Mouse (Mus musculus): ENCODE results near the gene Mesp1.
"Not testable (repeated sequence)": the region's sequence is repeated elsewhere in the genome, so short reads cannot be mapped to it uniquely, and the experiment has no call there.

The Mesp1 gene

DNA sequence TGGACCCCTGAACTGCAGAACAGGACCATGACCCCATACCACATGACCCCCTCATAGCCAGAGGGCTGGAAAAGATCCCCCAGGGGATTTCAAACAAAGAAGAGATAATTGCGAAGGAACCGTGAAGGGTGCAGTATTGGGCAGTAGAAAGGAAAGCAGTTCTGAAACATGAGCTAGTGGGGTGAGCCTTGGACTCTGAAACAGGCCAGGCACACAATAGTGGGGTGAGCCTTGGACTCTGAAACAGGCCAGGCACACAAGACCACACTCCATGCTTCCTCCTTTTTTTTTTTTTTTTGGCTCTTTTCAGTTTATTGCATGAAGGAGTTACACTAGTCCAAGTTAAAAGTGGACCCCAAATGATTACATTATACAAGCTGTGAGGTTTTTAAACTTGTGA is 3.8 kb downstream of the Mesp1 start:
- not testable (repeated sequence) for DNase-seq (ENCODE audit: low spot score in 2 of 2)

DNA sequence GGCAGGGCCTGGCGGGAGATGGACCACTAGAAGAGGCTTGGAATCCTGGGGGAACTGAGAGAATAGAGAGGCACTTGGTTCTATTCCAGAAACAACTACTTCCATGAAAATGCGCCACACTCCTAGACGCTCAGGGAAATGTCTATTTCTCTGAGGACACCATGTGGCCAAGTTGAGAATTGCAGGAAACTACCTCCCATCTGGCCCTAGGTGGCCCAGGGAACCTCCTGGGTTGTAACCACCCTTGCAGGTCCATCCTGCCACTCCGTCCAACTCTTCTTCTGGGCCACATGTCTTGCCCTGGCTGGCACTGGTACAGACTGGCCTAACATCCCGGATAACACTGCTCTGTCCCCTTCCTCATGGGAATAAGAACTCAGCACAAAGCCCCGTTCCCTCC is 7.3 kb downstream of the Mesp1 start:
- DNase-seq (ENCODE audit: low spot score in 2 of 2), result peak in 1 of 2 experiments; percentile 81

DNA sequence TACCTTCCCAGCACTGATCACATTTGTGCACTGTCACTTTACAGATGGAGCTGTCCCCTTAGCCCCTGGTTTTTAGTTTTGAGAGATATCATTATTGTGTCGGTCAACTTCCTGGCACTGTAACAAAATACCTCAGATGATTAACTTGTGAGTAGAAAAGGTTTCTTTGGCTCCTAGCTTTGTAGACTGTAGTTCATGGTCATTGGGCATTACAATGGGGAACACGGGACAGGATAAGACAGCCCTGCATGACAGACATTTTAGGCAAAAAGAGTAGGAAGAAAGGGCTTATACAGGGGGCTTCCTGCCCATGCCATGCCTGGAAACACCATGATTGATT is 11.1 kb downstream of the Mesp1 start:
- DNase-seq (ENCODE audit: low spot score in 2 of 2), result no peak

DNA sequence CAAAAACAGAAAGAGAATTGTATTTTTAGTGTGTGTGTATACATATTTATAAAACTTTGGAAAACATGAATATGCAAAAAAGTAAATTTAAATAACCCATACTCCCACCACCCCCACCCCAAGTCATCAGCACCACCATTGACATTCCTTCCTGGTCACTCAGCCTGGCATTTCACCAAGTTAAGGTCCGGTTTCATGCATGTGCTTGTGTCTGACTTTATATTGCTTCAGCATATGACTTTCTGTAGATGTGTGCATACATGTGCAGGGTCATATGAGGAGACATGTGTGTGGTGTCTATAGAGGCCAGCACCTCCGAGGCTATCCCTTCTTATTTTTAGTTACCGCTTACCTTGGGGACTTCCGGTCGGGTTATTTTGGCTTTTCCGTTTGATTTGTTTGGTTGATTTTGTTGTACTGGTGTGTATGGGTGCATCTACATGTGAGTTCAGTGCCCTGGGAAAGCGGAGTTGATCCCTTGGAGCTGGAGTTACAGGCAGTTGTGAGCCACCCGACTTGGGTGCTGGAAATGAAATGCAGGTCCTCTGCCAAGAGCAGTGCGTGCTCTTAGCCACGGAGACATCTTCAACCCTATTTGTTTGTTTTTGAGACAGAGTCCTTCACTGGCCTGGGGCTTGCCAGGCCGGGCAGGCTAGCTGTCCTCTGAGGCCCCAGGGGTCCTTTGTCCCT is 11.6 kb downstream of the Mesp1 start:
- DNase-seq (ENCODE audit: low spot score in 2 of 2), result no peak

DNA sequence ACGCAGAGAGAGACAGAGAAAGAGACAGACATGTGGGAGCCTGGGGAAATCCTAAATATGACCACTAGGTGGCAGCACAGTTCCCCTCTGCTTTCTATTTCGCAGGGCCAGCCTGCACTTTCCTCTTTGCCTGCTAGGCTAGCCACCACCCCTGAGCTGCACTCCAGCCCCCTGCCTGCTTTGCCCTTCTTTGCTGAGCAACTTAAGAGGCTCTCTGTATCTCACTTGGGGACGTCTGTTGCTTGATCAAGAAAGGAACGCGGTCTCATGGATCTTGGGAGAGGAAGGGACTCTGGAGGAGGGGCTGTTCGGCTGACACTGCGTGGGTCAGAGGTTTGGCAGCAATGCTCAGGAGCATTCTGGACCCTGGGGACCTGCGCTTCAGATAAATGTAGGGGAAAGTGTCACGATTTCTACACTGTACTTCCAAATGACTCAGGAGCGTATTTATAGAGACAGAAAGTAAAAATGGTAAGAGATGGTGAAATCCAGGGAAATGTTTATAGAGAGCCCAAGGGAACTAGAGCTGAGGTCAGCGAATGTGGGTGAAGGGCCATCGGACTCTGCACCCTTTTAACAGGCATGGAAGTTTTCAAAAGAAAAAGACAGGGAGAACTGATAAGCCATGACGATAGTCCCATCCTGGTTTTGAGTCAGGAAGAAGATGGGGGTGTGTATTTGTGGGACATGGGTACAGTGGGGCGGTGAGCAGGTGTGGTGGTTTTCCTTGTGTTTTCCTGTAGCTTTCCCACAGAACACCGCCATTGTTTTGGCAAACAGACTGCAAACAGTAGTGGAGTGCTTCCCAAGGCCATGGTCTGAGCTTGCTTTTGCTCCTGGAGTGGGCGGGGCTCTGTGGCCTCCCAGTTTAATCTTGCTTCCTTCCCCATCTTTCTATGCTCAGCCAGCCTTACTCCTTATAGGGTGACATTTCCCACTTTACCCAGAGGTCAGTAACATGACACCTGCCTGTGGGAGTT is 12.7 kb downstream of the Mesp1 start:
- peak; percentile 58 to 76 for DNase-seq (ENCODE audit: low spot score in 2 of 2)

DNA sequence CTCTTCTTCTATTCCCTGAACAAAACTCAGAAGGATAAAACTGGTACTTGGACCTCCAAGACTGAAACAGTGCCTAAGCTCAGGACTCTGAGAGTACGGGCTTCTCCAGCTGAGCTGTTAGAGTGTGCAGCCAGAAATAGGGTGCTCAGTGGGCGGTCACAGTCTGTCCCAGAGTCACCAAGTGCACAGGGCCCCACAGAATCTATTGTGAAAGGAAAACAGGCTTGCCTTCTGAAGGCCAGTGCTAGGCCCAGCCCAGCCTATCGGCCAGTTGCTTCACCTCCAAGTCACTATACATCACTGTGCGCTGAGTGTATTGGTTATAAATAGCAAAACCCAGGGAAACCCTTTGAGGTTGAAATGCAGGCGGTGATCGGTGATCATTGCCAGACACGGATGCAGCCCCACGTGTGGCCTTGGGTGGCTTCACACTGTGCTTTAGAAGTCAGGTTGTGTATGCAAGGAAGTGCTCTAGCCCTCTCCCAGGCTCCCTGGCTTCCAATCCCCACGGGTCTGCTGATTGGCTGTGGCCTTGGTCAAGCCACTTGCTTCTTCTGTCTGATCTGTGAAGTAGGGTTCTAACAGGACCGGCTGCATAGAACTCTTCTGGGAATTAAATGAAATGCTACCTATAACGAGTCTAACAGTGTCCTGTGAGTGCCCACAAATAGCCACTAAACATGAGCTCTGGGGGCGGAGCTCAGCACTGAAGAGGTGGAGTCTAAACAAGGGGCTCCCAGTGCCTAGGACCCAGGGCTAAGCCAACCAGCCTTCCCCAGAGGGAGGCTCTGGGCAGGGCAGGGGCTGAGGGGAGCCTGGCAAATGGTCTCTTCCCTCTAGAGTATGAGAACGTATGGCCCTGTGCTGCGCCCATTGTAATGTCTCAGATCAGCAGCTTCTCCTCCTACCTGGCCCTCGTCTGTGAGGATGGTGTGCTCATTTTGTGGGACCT is 21.8 kb downstream of the Mesp1 start:
- DNase-seq (ENCODE audit: low spot score in 2 of 2), result no peak

DNA sequence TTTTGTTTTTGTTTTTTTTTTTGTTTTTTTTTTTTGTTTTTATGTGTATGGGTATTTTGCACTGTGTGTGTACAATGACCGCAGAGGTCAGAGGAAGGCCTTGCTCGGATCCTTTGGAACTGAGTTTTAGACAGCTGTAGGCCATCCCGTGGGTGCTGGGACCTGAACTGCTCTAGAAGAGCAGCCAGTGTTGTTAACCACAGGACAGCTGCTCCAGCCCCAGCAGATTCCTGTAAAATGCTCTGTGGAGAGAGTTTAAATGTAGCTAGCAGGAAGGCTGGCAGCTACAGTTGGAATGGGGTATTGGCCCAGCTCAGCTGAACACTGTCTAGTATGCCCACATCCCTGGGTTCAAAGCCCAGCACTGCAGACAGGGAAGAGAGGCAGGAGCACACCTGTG is 23.9 kb downstream of the Mesp1 start:
- DNase-seq (ENCODE audit: low spot score in 2 of 2), result no peak

DNA sequence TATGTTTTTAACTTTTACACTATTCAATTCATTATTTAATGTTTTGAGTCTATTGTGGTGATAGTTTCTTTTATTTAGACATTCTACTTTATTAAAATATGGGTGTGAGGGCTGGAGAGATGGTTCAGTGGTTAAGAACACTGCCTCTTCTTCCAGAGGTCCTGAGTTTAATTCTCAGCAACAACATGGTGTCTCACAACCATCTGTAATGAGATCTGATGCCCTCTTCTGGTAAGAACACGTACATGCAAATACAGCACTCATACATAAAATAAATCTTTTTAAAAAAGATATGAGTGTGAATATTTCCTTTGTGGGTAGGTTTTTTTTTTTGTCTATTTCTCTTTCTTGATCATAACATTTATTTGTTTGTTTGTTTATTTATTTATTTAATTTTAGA is 27.6 kb downstream of the Mesp1 start:
- no peak for DNase-seq (ENCODE audit: low spot score in 2 of 2)

DNA sequence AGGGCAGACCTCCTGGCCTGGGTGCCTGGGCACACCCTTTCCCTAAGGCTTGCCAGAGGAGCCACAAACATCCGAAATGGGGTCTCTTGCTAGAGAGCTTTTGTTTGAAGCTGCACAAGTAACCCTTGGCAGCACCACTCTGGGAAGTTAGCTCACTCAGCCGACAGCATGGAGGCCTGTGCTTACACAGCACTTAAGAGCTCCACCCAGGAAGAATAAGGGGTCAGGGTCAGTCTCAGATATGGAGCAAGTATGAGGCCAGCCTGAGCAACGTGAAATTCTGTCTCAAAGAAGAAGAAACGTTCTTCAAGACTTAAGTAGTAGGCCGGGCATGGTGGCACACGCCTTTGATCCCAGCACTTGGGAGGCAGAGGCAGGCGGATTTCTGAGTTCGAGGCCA is 31.5 kb downstream of the Mesp1 start:
- no peak for DNase-seq (ENCODE audit: low spot score in 2 of 2)

DNA sequence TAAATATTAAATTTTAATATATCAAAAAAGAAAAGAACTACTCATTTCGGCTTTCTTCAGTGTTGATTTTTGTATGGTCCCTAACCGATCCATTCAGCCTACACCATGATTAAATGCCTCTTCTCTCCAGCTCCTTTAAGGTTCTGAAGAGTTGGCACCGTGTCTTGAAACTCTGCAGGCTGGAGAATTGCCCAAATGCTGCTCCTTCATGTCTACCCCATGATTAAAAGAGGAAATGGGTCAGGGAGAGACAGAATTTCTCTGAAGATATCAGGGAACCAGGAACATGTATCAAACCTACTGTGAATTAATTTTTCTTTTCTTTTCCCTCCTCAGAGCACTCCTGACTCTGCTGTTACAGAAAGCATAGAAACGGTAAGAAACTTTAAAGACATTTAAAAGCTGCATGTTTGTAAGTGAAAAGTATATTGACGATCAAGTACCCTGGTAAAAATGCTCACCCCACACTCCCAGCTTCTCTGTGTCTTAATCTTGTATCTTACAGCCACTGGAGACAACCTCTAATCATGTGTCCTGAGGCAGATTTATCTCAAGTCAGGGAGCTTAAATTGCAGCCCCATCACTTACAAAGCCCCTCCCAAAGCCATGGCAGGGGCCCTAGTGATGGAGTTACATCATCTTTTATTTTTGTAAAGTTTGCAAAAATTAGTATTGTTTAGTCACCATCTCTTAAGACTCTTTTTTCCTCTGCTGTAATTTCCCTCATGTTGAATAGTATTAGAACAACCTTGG is 32.3 kb downstream of the Mesp1 start:
- DNase-seq (ENCODE audit: low spot score in 2 of 2), result no peak

DNA sequence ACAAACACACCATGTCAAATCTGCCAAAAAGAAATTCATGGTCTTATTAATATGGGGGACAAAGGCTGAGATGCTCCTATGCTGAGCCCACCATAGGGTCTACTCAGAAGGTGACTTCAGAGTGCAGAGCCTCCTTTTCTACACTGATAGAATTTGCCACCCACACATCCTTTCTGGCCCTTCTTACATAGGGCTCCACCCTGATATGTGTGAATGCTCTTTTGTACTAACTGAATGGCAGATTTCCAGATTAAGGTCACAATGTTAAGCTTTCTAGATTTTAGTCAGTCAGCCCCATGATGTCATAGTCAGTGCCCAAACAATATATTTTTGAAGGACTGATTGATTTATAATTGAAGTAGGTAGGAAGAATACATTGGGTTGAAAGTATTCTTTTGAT is 33.8 kb downstream of the Mesp1 start:
- no peak for DNase-seq (ENCODE audit: low spot score in 2 of 2)

DNA sequence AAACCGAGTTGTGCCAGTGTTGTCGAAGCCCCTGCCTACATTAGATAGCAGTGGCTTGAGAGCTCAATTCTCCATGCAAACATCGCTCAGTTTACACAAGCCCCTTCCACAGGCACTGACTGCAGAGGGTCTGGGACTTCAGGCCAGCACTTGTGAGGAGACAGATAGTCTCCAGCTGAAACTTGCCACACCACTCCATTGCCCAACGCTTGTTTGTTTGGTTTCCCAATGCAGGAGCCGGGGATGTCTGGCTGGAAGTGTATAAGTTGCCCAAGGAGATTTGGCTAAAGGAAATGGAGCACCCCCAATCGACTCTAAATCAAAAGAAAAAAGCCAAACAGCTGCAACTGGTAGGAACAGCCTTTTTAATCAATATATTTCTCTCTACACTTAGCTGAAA is 35.4 kb downstream of the Mesp1 start:
- no peak for DNase-seq (ENCODE audit: low spot score in 2 of 2)

DNA sequence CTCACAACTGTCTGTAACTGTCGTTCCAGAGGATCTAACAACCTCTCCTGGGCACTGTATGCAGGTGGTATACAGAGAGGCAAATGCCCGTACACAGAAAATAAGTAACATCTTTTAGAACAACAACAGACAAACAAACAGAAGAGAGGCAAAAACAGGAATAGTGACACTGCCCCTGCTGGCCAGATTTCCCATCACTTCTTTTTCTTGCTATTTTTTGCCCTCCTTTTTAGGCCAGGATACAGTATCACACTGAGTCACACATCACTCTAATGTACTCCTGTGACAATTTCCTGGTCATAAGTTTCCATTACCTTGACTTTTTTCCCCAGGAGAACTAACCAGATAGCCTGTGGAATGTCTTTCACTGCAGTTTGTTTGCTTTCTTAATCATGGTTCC is 37.3 kb downstream of the Mesp1 start:
- no peak for DNase-seq (ENCODE audit: low spot score in 2 of 2)

DNA sequence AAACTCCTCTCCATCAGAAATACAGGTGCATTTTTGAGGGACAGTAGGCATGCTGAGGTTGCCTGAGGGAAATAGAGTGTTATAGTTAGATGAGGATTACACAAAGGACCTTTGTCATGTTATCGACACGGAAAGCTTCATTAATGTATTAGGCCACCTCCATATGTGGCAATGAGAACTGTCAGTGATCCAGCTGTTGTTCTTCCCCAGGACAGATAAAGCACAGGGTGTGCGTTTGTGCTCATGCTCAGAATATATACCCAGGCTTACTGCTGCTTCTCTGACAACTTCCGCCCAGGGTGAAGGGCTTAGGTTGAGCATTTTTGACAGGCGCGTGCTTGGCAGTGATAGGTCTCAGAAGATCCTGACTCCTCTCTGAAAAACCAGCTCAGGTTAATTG is 44.1 kb downstream of the Mesp1 start:
- no peak for DNase-seq (ENCODE audit: low spot score in 2 of 2)

DNA sequence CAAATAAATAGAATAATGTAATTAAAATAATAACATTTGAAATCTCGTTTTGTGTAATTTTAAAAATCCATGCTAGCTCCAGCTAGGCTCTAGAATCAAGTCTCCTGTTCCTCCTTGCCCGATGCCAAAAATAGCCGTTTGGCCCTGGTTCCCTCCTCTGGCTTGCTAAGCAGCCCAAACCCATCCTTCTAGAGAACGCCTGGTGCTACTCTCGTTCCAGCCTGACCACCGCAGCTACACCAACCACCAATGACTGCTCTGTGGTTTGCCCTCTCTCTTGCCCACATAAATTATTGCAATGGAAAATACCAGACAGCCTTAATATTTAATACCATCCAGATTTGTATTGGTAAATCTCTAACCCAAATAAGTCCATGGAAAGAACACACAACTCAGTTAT is 45.9 kb downstream of the Mesp1 start:
- no peak for DNase-seq (ENCODE audit: low spot score in 2 of 2)

DNA sequence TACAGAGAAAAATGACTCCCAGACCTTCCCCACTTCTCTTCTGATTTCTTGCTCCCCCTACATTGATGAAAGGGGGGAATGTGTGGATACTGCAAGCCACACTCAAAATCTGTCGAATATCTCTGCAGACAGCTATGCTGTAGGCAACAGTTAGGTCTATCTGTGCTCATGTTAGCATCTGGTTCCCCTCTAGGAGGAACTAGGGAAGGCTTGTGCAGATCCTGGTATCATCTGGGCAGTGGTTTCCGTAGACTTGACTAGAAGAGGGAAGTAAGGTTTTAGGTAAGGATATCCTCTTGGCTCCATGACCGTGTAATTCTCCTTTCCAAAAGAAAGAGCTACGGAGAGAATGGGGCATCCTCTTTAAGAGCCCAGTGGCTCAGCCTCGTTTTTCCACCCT is 49.0 kb downstream of the Mesp1 start:
- no peak for DNase-seq (ENCODE audit: low spot score in 2 of 2)

DNA sequence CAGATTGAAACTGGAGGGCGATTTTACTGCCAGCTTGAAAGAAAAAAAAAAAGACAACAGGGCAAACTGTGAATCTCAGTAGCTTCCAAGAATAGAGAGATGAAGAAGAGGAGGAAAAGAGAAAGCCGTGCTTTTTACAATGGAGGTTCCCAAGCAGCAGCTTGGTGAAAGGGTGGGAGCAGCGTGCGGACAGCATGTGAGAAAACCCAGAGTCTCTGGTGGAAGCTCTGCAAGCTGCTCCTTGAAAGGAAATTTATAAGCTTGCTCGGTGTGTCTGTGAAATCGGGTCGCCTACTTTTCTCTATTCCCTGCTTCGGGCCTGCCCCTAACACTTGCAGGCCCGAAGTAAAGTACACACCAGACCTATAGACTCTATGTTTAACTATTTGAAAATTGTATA is 49.5 kb downstream of the Mesp1 start:
- DNase-seq (ENCODE audit: low spot score in 2 of 2), result no peak

DNA sequence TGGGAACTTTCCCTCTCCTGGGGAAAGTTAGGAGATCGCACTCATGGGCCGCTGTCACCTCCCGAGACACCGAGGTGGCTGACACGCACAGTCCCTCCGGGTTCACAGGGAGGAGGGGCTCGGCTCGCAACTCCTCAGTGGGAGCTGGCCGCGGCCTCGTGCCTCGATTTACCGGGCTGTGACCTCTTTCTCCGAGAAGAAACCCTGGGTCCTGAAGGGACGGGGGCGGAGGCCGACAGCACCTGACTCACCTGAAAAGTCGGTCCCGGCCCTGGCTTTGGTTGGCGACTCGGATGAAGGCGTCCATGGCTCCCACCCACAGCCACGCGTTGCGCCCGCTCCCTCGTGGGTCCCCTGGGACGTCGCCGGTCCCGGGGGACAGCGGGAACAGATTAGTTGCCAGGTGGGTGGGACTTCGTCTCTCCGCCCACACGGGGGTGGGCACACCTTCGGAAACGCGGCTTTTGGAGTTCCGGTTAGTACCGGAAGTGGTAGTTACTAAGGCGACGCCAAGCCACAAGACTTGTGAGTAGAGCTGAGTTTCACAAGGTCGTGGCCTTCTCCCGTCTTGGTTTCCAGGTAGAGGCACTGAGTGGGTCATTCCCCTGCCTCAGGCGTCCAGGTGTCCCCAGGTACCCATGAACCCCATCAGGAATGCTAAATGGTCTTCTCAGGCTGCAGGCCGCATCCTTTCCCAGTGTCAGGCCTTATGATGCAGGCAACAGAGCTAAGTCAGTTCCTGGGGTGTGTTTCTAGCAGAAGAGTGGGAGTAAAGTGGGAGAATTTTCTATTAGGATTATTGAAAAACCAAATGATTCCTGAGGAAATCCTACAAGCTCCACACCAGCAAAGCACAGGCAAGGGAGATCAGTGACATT is 50.7 kb downstream of the Mesp1 start, which contains the start of the genes Pex11a and Wdr93:
Gene Pex11a, minus strand, starts transcription at position 473 of the 878 bp plus-strand sequence.
Gene Wdr93, plus strand, starts transcription at position 505 of the 878 bp plus-strand sequence.
- DNase-seq (ENCODE audit: low spot score in 2 of 2), result peak; percentile 70 to 74

DNA sequence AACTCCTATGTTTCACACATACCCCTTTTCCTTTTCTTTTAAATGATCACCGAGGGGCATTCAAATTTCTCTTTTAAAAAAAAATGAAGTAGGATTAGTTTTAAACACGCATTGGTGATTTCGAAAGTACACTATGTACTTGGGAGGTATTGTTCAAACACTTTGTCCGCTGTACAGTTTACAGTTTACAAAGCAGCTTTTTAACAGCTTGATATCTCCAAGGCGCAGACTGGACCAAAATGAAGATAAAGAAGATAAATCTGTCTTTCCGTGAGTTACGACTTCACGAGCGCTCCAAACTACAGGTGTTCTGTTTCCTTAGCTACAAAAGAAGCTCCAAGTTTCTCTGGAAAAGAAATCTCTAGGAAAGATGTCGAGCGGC is 51.3 kb downstream of the Mesp1 start:
- no peak for DNase-seq (ENCODE audit: low spot score in 2 of 2)

Measured in urinary bladder, postnatal 4 days (tissue).